Mouse (Mus musculus): ENCODE results near the gene Pate3.
"Not testable (repeated sequence)": the region's sequence is repeated elsewhere in the genome, so short reads cannot be mapped to it uniquely, and the experiment has no call there.

Pate3 gene

DNA sequence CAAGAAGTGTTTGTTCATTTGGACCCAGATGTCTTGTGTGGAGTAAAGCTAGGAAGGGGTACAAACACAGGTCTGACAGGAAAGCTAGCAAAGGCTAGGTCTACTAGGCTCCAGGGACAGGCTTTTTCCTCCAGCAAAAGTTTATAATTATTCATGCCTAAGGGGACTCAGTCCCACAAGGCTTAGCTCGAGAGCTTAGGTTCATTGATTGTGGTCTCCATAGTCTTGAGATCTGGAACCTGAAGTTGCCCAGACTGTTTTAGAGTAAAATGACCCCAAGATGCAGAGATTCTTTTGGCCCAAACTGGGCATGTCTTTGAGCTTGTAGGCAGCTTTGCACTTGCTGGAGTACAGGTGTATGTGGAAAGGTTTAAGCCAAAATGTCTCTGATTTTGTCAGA is at the start of gene Pate3:
Gene Pate3 (minus strand): TSS at position 101 of the 400 bp plus-strand sequence.
- no peak for DNase-seq (ENCODE audit: low spot score in 2 of 2)

DNA sequence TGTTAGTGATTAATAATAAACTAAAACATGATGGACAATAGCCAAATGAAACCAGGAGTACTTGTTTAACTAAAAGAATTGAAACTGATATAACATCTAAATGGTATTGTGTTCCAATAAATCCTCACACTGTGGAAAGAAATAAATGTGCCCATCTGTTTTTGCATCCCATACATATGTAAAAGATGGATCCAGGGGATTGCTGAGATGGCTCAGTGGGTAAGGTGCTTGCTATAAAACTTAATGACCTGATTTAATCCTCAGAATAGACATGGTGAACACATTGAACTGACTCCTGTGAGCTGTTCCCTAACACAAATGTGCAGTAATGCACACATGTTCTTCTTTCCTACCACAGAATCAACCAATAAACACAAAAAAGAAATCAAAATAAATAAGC is 43.9 kb upstream of the Pate3 start:
- DNase-seq (ENCODE audit: low spot score in 2 of 2) = no peak

DNA sequence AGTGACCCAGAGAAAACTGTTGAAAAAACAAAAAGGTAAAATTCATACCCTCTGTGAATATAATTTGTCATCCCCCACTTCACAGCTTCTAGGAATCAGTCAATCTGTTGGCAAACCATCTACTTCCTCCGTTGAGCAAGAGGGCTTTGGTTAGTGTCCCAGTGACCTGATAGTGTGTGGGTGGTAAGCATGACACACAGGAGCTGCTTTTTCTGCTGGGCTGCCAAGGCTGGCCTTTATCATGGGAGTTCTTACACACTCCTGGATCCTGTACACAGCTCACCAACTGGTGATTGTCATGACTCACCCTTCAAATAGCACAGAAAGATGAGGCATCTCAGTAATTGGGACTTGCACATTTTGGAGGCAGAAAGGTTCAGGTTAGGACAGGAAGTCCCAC is 39.0 kb upstream of the Pate3 start, which contains the start of gene Pate1:
Gene Pate1 (minus strand): TSS at position 378 of the 400 bp plus-strand sequence.
- DNase-seq (ENCODE audit: low spot score in 2 of 2) = peak in 1 of 2 experiments; percentile 1

- no peak for DNase-seq (ENCODE audit: low spot score in 2 of 2)
Measured at GRCm38 (mm10) chr9:35673557-35673956, 25.6 kb upstream of the Pate3 start.

- DNase-seq (ENCODE audit: low spot score in 2 of 2) = no peak
Measured at GRCm38 (mm10) chr9:35632981-35633380, 15.0 kb downstream of the Pate3 start.

DNA sequence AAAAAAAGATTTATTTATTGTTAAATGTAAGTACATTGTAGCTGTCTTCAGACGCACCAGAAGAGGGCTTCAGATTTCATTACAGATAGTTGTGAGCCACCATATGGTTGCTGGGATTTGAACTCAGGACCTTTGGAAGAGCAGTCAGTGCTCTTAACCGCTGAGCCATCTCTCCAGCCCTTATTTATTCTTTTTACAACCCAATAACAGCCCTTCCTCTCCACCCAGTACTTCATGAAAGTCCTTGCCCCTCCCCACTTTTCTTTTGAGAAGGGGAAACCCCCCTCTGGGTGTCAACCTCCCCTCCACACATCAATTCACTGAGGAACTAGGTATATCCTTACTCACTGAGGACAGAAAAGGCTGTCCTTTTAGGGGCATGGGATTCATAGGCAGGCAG is 31.2 kb downstream of the Pate3 start:
- DNase-seq (ENCODE audit: low spot score in 2 of 2) = not testable (repeated sequence)

DNA sequence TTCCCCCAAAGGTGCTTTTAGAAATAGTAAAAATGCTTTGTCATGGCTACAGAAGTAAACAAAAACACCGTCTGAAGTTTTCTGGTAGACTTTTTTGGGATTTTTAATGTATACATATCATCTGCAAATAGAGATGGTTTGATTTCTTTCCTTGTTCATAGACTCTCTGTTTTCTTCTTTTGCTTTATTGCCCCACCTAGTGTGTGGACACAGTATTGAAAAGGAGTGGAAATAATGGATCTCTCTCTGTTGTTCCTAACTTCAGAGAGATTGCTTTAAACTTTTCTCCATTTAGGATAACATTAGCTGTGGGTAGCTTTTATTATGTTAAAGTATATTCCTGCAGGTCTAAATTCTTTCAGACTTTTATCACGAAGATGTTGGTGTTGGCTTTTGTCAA is 34.0 kb downstream of the Pate3 start:
- DNase-seq (ENCODE audit: low spot score in 2 of 2) = no peak

- no peak for DNase-seq (ENCODE audit: low spot score in 2 of 2)
Measured at GRCm38 (mm10) chr9:35611841-35612240, 36.2 kb downstream of the Pate3 start, which contains the start of gene Pate4. Gene Pate4 (minus strand): TSS chr9:35611941.

DNA sequence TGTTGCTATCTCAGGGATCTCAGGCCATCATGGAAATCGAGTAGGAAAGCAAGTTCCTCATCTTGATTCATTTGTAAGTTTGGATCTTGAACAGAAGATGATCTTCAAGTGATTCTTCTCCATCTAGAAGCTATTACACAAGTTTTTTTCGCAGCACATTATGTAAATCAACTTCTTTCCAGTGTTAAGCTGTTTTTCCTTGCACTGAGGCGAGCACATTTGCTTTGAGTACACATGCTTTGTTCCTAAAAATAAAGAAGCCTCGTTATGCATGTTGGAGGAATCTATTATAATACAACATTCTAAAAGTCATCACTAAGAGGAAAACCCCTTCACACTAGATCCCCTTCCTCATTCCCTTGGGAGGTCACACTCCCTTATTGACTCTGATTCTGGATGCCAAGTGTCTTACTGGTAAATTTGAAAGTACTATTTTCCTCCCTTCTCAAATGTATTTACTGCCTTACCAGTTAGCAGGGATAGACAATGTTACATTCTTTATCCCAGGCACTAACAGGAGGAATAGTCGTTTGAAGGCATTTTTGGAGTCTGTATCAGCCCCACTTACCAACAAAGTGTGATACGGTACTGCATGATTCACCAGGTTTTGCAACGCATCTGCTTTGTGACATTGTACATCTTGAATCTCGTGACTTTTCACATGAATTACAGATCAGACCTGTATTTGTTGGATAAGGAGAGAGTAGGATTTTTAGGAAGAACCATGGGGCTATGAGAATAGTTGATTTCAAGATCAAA is 40.2 kb downstream of the Pate3 start:
- peak in 1 of 2 experiments; percentile 23 for DNase-seq (ENCODE audit: low spot score in 2 of 2)

Measured in frontal cortex, postnatal 36 days (tissue).